Mouse (Mus musculus) myocyte (in vitro differentiated cells): ENCODE results near the gene Gpr55. TPM values are rescaled to one million over a fixed set of nuclear protein-coding genes. Genes with fewer than 3 reads are reported as not detected.

Experiments
- H3K27me3 ChIP-seq: one replicate; pipeline ENCODE4 v1.6.1; 2011; ENCODE audit not compliant: control insufficient read depth, insufficient read depth, insufficient read length
- H3K36me3 ChIP-seq: one replicate; pipeline ENCODE4 v1.6.1; 2011; ENCODE audit not compliant: control insufficient read depth, insufficient read depth
- H3K4me2 ChIP-seq: one replicate; pipeline ENCODE4 v1.6.1; 2011; ENCODE audit warnings: low read depth, control low read depth
- H3K4me3 ChIP-seq: one replicate; pipeline ENCODE4 v1.5.1; 2011; ENCODE audit warnings: mild to moderate bottlenecking, control low read depth, moderate library complexity
- H3K79me2 ChIP-seq: one replicate; pipeline ENCODE4 v1.6.1; 2011; ENCODE audit not compliant: control insufficient read depth, insufficient read depth
- H3ac ChIP-seq: one replicate; pipeline ENCODE4 v1.6.1; 2011; ENCODE audit not compliant: control insufficient read depth, insufficient read length
- CEBPB ChIP-seq: IDR thresholded peaks from 2 replicates; pipeline ENCODE4 v1.6.1; 2011; ENCODE audit warnings: mild to moderate bottlenecking, moderate library complexity; ENCODE audit not compliant: poor library complexity, insufficient read depth, severe bottlenecking
- E2F4 ChIP-seq: IDR thresholded peaks from one replicate; pipeline ENCODE4 v1.6.1; 2011; ENCODE audit warnings: mild to moderate bottlenecking, control low read depth, moderate library complexity; ENCODE audit not compliant: insufficient read depth
- MAX ChIP-seq: IDR thresholded peaks from one replicate; pipeline ENCODE4 v1.6.1; 2011; ENCODE audit warnings: low read depth, mild to moderate bottlenecking, control low read depth
- MYOD1 ChIP-seq, 3 experiments: IDR thresholded peaks; one replicate each; pipeline ENCODE4 v1.6.1; 2011; ENCODE audit warnings: control low read depth in 2 of 3, low read depth in 2 of 3, mild to moderate bottlenecking in 2 of 3, moderate library complexity in 1 of 3; ENCODE audit not compliant: insufficient read length in 2 of 3, control insufficient read depth in 1 of 3
- MYOG ChIP-seq, 3 experiments: IDR thresholded peaks; one replicate each; pipeline ENCODE4 v1.6.1; 2011; ENCODE audit warnings: control low read depth in 2 of 3, low read depth in 2 of 3, mild to moderate bottlenecking in 2 of 3; ENCODE audit not compliant: insufficient read length in 2 of 3, control insufficient read depth in 1 of 3, insufficient read depth in 1 of 3
- POLR2A ChIP-seq: IDR thresholded peaks from one replicate; pipeline ENCODE4 v1.6.1; 2011; ENCODE audit warnings: low read depth, mild to moderate bottlenecking, control low read depth, moderate library complexity; ENCODE audit not compliant: insufficient read length
- POLR2AphosphoS2 ChIP-seq: IDR thresholded peaks from one replicate; pipeline ENCODE4 v1.6.1; 2011; ENCODE audit warnings: low read depth, control low read depth; ENCODE audit not compliant: insufficient read length
- REST ChIP-seq: IDR thresholded peaks from one replicate; pipeline ENCODE4 v1.6.1; 2011; ENCODE audit warnings: mild to moderate bottlenecking, control low read depth, moderate library complexity; ENCODE audit not compliant: insufficient read depth, insufficient read length
- SRF ChIP-seq: IDR thresholded peaks from one replicate; pipeline ENCODE4 v1.6.1; 2011; ENCODE audit warnings: low read depth; ENCODE audit not compliant: control insufficient read depth, insufficient read length
- TCF12 ChIP-seq: IDR thresholded peaks from one replicate; pipeline ENCODE4 v1.6.1; 2011; ENCODE audit warnings: mild to moderate bottlenecking, control low read depth; ENCODE audit not compliant: poor library complexity, insufficient read depth, severe bottlenecking
- TCF3 ChIP-seq: IDR thresholded peaks from one replicate; pipeline ENCODE4 v1.6.1; 2011; ENCODE audit warnings: low read depth, control low read depth; ENCODE audit not compliant: insufficient read length
- USF1 ChIP-seq: IDR thresholded peaks from one replicate; pipeline ENCODE4 v1.6.1; 2011; ENCODE audit warnings: low read depth, mild to moderate bottlenecking, control low read depth, moderate library complexity
- polyA plus RNA-seq: library from polyadenylated mRNA; unstranded; fragments of >200 nt; fragmentation: generic; extraction: Trizol; gene quantifications from one replicate; pipeline ENCODE4 v1.2.1, GENCODE M21; 2012; ENCODE audit warnings: missing spikeins

Gene Gpr55
- polyA plus RNA-seq, 1 experiment = not detected

GRCm38 (mm10) chr1:85916830-85917450 is 43.9 kb downstream of the Gpr55 start:
- no peaks in the 10 kb centered on the region for H3K36me3 ChIP-seq
- no peak overlapping the region for H3K4me2 ChIP-seq
- no peak for TF ChIP-seq CEBPB
- TF ChIP-seq REST = no peak
- TF ChIP-seq MYOG (IDR thresholded peaks at IDR 0.05; ENCODE audit: control insufficient read depth in 1 of 3, insufficient read depth in 1 of 3, insufficient read length in 2 of 3, low read depth in 2 of 3) = no peak
- no peak for TF ChIP-seq MAX
- no peak for TF ChIP-seq MYOD1 (IDR thresholded peaks at IDR 0.05; ENCODE audit: control insufficient read depth in 1 of 3, insufficient read length in 2 of 3, low read depth in 2 of 3)
- no peak for TF ChIP-seq POLR2AphosphoS2
- no peak for TF ChIP-seq USF1
- no peak for TF ChIP-seq E2F4
- TF ChIP-seq TCF12 = no peak
- TF ChIP-seq POLR2A = no peak
- TF ChIP-seq SRF = no peak
- TF ChIP-seq TCF3 = no peak
- no peak overlapping the region for H3K4me3 ChIP-seq
- H3ac ChIP-seq = no peak overlapping the region
- H3K79me2 ChIP-seq = no peaks in the 10 kb centered on the region
- peaks cover 14% of the 10 kb centered on the region for H3K27me3 ChIP-seq

- Histone ChIP-seq H3K79me2 (no peaks in the 10 kb centered on the region), H3K36me3 (no peaks in the 10 kb centered on the region)
Observed at GRCm38 (mm10) chr1:85915890-85916289, 44.9 kb downstream of the Gpr55 start.

GRCm38 (mm10) chr1:85913078-85913755 is 47.6 kb downstream of the Gpr55 start:
- no peak overlapping the region for H3ac ChIP-seq
- H3K4me2 ChIP-seq = peak overlapping the region; percentile 24
- no peaks in the 10 kb centered on the region for H3K79me2 ChIP-seq
- no peak overlapping the region for H3K4me3 ChIP-seq
- H3K27me3 ChIP-seq = peaks cover 4% of the 10 kb centered on the region
- H3K36me3 ChIP-seq = no peaks in the 10 kb centered on the region
- TF ChIP-seq REST (no peak), CEBPB (no peak), POLR2A (no peak), MYOD1 (IDR thresholded peaks at IDR 0.05; ENCODE audit: control insufficient read depth in 1 of 3, insufficient read length in 2 of 3, low read depth in 2 of 3) (peak in 2 of 3 experiments; percentile 40 to 54)

More at GRCm38 (mm10) chr1:85915890-85916289, 44.9 kb downstream of the Gpr55 start:
- TF ChIP-seq E2F4 = no peak
- no peak for TF ChIP-seq CEBPB
- no peak for TF ChIP-seq SRF
- TF ChIP-seq POLR2AphosphoS2 = no peak
- Histone ChIP-seq H3K4me3 (no peak overlapping the region), H3K4me2 (no peak overlapping the region), H3ac (no peak overlapping the region), H3K27me3 (peaks cover 11% of the 10 kb centered on the region)

- Histone ChIP-seq H3K4me3 (no peak overlapping the region), H3K79me2 (no peaks in the 10 kb centered on the region), H3K36me3 (peaks cover 3% of the 10 kb centered on the region), H3ac (no peak overlapping the region), H3K27me3 (no peaks in the 10 kb centered on the region), H3K4me2 (no peak overlapping the region)
- TF ChIP-seq CEBPB = no peak
- TF ChIP-seq USF1 = no peak
- no peak for TF ChIP-seq MAX
- TF ChIP-seq MYOG (IDR thresholded peaks at IDR 0.05; ENCODE audit: control insufficient read depth in 1 of 3, insufficient read depth in 1 of 3, insufficient read length in 2 of 3, low read depth in 2 of 3) = no peak
- no peak for TF ChIP-seq POLR2AphosphoS2
- no peak for TF ChIP-seq SRF
- TF ChIP-seq REST = no peak
- TF ChIP-seq E2F4 = no peak
- no peak for TF ChIP-seq MYOD1 (IDR thresholded peaks at IDR 0.05; ENCODE audit: control insufficient read depth in 1 of 3, insufficient read length in 2 of 3, low read depth in 2 of 3)
- no peak for TF ChIP-seq POLR2A
- TF ChIP-seq TCF3 = no peak
- no peak for TF ChIP-seq TCF12
Observed at GRCm38 (mm10) chr1:85908754-85909590, 51.8 kb downstream of the Gpr55 start.
